Mouse (Mus musculus): ENCODE data around the gene Nes.

The Nes gene

GRCm38 (mm10) chr3:87951946-87952345 lies 18.9 kb upstream of the Nes start:
- DNase-seq, result no peak

GRCm38 (mm10) chr3:87952440-87952839 lies 18.4 kb upstream of the Nes start:
- no peak for DNase-seq

GRCm38 (mm10) chr3:87958056-87958455 lies 12.8 kb upstream of the Nes start:
- no peak for DNase-seq

- no peak for DNase-seq
These were observed 12.4 kb upstream of the Nes start for GRCm38 (mm10) chr3:87958476-87958875.

GRCm38 (mm10) chr3:87958967-87959366 lies 11.9 kb upstream of the Nes start:
- DNase-seq, result no peak

- no peak for DNase-seq
These were observed 11.5 kb upstream of the Nes start for GRCm38 (mm10) chr3:87959371-87959770.

- DNase-seq, result no peak
These were observed 10.7 kb upstream of the Nes start for GRCm38 (mm10) chr3:87960191-87960585.

GRCm38 (mm10) chr3:87960586-87961191 lies 10.2 kb upstream of the Nes start:
- DNase-seq, result peak; percentile 56 to 62

GRCm38 (mm10) chr3:87970184-87970938 lies 517 bp upstream of the Nes start:
- DNase-seq, result no peak

GRCm38 (mm10) chr3:87971489-87972202 lies 768 bp downstream of the Nes start:
- DNase-seq, result no peak

- no peak for DNase-seq
These were observed 1.4 kb downstream of the Nes start for GRCm38 (mm10) chr3:87972203-87972664.

GRCm38 (mm10) chr3:87972776-87973175 lies 1.9 kb downstream of the Nes start:
- DNase-seq, result no peak

- no peak for DNase-seq
These were observed 2.9 kb downstream of the Nes start for GRCm38 (mm10) chr3:87973593-87974380.

- DNase-seq, result no peak
These were observed 3.6 kb downstream of the Nes start for GRCm38 (mm10) chr3:87974381-87974987.

GRCm38 (mm10) chr3:87979493-87979892 lies 8.6 kb downstream of the Nes start:
- DNase-seq, result no peak

GRCm38 (mm10) chr3:87980085-87980484 lies 9.2 kb downstream of the Nes start:
- no peak for DNase-seq

- no peak for DNase-seq
These were observed 9.8 kb downstream of the Nes start for GRCm38 (mm10) chr3:87980728-87981127.

- no peak for DNase-seq
These were observed 10.4 kb downstream of the Nes start for GRCm38 (mm10) chr3:87981214-87981760.

GRCm38 (mm10) chr3:87981894-87982835 lies 11.3 kb downstream of the Nes start:
- DNase-seq, result no peak

GRCm38 (mm10) chr3:87982836-87983601 lies 12.1 kb downstream of the Nes start:
- no peak for DNase-seq

Data from thymus, adult 18-20 months (tissue).